Mouse (Mus musculus): ENCODE measurements at regions not wholly inside any gene's neighbourhood (a gene's known extent, or its start where the extent isn't known, plus 50 kb on each side); places are given as distances from the start of the nearest gene placed in this dataset.

DNA sequence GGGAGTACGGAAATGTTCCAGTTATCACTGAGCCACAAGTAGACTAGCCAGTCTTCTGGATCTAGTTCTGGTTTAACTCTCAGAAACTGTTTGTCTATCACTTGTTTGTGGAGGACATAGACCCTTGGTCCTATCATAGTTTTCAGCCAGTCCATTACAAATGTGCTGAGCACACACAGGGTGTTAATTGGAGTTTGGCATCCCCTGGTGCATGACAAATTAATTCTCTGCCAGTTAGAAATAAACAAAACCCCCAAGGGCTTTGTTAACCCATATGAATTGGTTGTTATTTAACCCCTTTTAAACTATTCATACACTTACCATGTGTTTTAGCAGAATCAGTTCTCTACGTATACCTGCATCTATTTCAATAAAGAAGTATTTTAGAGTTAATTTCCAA is 554.7 kb upstream of the Gm12666 start:
- no peak for TF ChIP-seq POLR2A (IDR thresholded peaks at IDR 0.05; ENCODE audit: low read depth, low read length)
- no peak for TF ChIP-seq CTCF (conservative IDR thresholded peaks at IDR 0.05; ENCODE audit: insufficient read depth, insufficient read length, low read depth, low read length)
- Histone ChIP-seq H3K4me1 (ENCODE audit: control insufficient read depth, insufficient read depth, low read length) (no peaks in the 10 kb centered on the region), H3K27me3 (replicated peaks; ENCODE audit: control insufficient read depth, insufficient read depth, low read length) (no peaks in the 10 kb centered on the region), H3K27ac (ENCODE audit: insufficient read depth, low read depth, low read length) (no peak overlapping the region), H3K4me3 (ENCODE audit: insufficient read depth, low read depth, low read length) (no peak overlapping the region), H3K36me3 (ENCODE audit: control insufficient read depth, insufficient read depth, low read length) (no peaks in the 10 kb centered on the region)
- peak; percentile 16 for DNase-seq
- WGBS = 46% methylated on average over 2 of the region's 2 CpGs

DNA sequence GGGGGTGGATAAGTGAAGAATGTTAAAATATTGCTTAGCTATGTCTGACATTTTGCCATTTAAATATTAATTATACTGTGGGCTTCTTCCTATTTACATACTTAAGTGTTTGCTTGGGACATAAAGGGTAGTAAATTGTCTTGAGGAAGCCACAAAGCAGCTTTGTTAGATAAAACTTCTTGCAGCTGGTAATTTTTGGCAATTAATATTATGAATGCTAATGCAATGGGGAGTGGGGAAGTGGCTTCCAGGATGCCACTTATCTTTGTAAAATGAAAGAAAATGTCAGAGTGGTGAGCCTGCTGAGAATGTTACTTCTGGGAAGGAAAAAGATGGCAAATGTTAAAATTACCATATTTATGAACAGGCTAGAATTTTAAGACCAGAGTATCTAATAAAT is 511.2 kb upstream of the Gm12666 start:
- no peak overlapping the region for H3K27ac ChIP-seq (ENCODE audit: insufficient read depth, low read depth, low read length)
- H3K4me1 ChIP-seq (ENCODE audit: control insufficient read depth, insufficient read depth, low read length) = no peaks in the 10 kb centered on the region
- no peak for DNase-seq
- no peak overlapping the region for H3K4me3 ChIP-seq (ENCODE audit: insufficient read depth, low read depth, low read length)
- H3K36me3 ChIP-seq (ENCODE audit: control insufficient read depth, insufficient read depth, low read length) = no peaks in the 10 kb centered on the region
- TF ChIP-seq POLR2A (IDR thresholded peaks at IDR 0.05; ENCODE audit: low read depth, low read length) (no peak), CTCF (conservative IDR thresholded peaks at IDR 0.05; ENCODE audit: insufficient read depth, insufficient read length, low read depth, low read length) (no peak)
- no peaks in the 10 kb centered on the region for H3K27me3 ChIP-seq (replicated peaks; ENCODE audit: control insufficient read depth, insufficient read depth, low read length)

All from kidney, adult 2 months (tissue).